Mouse (Mus musculus) small intestine, adult 2 months (tissue): ENCODE results near the gene Lax1.

Experiments
- CTCF ChIP-seq: fragments of 200-500 bp; IDR thresholded peaks from 2 replicates; pipeline ENCODE4 v1.5.1; 2012; ENCODE audit warnings: low read depth, mild to moderate bottlenecking, control low read depth, inconsistent platforms, low read length, moderate library complexity, mixed read lengths; ENCODE audit not compliant: insufficient replicate concordance, insufficient read length; ENCODE audit errors: extremely low read depth
- POLR2A ChIP-seq: fragments of 200-500 bp; IDR thresholded peaks from 2 replicates; pipeline ENCODE4 v1.6.1; 2012; ENCODE audit warnings: low read depth, mild to moderate bottlenecking, control low read depth, inconsistent platforms, low read length, moderate library complexity

- no peak for TF ChIP-seq CTCF
- TF ChIP-seq POLR2A: no peak
Observed at GRCm38 (mm10) chr1:133671266-133671665, 18.6 kb downstream of the Lax1 start.
